ENCODE assay signal across 9 mouse cellular contexts in genomic region chr2:3414241-3414640, GRCm38 (mm10). TPM values are rescaled to one million over a fixed set of nuclear protein-coding genes. Genes with fewer than 3 reads are reported as not detected.
DNase-seq lines count a peak whose midpoint lies in the region; ATAC-seq and TF ChIP-seq lines count a peak whose summit lies in the region.
"Had no signal": no experiment of that assay in that cellular context is flagged by ENCODE, and none has a peak within 500 bp of the region (broad histone marks: within the 10 kb centered on the region; RNA-seq: fewer than 3 reads in every experiment).

No protein-coding gene starts in this region.

- H3K27ac ChIP-seq in intestine, postnatal 0 days (ENCODE audit: low read depth, low read length), result no peak overlapping the region
- H3K27ac ChIP-seq in intestine, embryonic 16.5 days (ENCODE audit: low read length), result no peak overlapping the region
- H3K27ac ChIP-seq in MEL (ENCODE audit: control insufficient read depth, low read depth, low read length), result no peak overlapping the region

- H3K9me3 ChIP-seq in intestine, postnatal 0 days (ENCODE audit: control insufficient read depth), result no peaks in the 10 kb centered on the region
- no peaks in the 10 kb centered on the region for H3K9me3 ChIP-seq in intestine, embryonic 16.5 days (ENCODE audit: control insufficient read depth, low read length)
- no peaks in the 10 kb centered on the region for H3K9me3 ChIP-seq in MEL (replicated peaks; ENCODE audit: insufficient read depth, low read length)

- no peaks in the 10 kb centered on the region for H3K79me2 ChIP-seq in MEL (ENCODE audit: control insufficient read depth, insufficient read depth, low read length, poor library complexity)

- H3K27me3 ChIP-seq in intestine, postnatal 0 days (replicated peaks; ENCODE audit: control insufficient read depth, insufficient read depth, low read length), result 0 out of 2 replicates have a peak, but pooled peaks cover 4% of the 10 kb centered on the region
- no peaks in the 10 kb centered on the region; the same call in 1 of the 2 replicates for H3K27me3 ChIP-seq in intestine, embryonic 16.5 days (replicated peaks; ENCODE audit: control insufficient read depth, insufficient read depth, low read length)
- peaks cover 2 to 5% of the 10 kb centered on the region in 2 experiments; a peak in 3 of 4 replicates for H3K27me3 ChIP-seq in MEL (ENCODE audit: control insufficient read depth in 1 of 2, insufficient read depth in 2 of 2, low read length in 2 of 2)

- no peak overlapping the region for H3K4me2 ChIP-seq in intestine, postnatal 0 days (replicated peaks; ENCODE audit: low read depth)
- no peak overlapping the region for H3K4me2 ChIP-seq in intestine, embryonic 16.5 days (ENCODE audit: low read depth, low read length)

- H3K9ac ChIP-seq in intestine, postnatal 0 days (ENCODE audit: low read depth, low read length), result no peak overlapping the region
- H3K9ac ChIP-seq in intestine, embryonic 16.5 days (ENCODE audit: low read depth, low read length), result no peak overlapping the region
- no peak overlapping the region for H3K9ac ChIP-seq in MEL (ENCODE audit: control insufficient read depth, low read depth, low read length, poor library complexity, severe bottlenecking)

- peak; percentile 78 for TF ChIP-seq CTCF in intestine, postnatal 0 days (IDR thresholded peaks at IDR 0.05; ENCODE audit: low read depth)
- TF ChIP-seq CTCF in MEL (IDR thresholded peaks at IDR 0.05 in 2 of 3, conservative IDR thresholded peaks at IDR 0.05 in 1 of 3; ENCODE audit: control insufficient read depth in 1 of 3, insufficient read depth in 1 of 3, low read depth in 2 of 3, low read length in 3 of 3, poor library complexity in 1 of 3, severe bottlenecking in 1 of 3), result peak; percentile 75 to 83 (median 79)

- peak; percentile 79 for DNase-seq in MEL (ENCODE audit: low read depth, low spot score)
- DNase-seq in c-Kit-negative CD71-positive TER-119-positive erythroid progenitor cells, embryonic 14.5 days (ENCODE audit: low read depth, low spot score), result peak; percentile 33
- DNase-seq in gastrocnemius, postnatal 14 days, result peak; percentile 31
- DNase-seq in left cerebral cortex, postnatal 14 days (ENCODE audit: low spot score in 2 of 2), result peak; percentile 76 to 79
- DNase-seq in retina, embryonic 14.5 days (ENCODE audit: low spot score), result peak; percentile 81
- peak; percentile 86 for DNase-seq in thymus, postnatal 4 days

- ATAC-seq in intestine, postnatal 0 days, result no peak
- no peak for ATAC-seq in intestine, embryonic 16.5 days

- no peak for TF ChIP-seq POLR2A in MEL (IDR thresholded peaks at IDR 0.05; ENCODE audit: control insufficient read depth in 1 of 2, insufficient read depth in 1 of 2, low read depth in 1 of 2, low read length in 2 of 2, poor library complexity in 1 of 2)

- TF ChIP-seq EP300 in MEL (IDR thresholded peaks at IDR 0.05; ENCODE audit: low read depth in 1 of 2, low read length in 2 of 2), result no peak

- intact Hi-C loops in gastrocnemius, postnatal 14 days (cut with DNase I; ENCODE audit: low total_unique reads), result no loop called here
- intact Hi-C loops in left cerebral cortex, postnatal 14 days (cut with DNase I), result loop anchor here (10.0 kb wide), 1 partner anchor 299 kb away; the partner anchor contains the start of gene Fam171a1

- 47% methylated on average over 4 of the region's 4 CpGs for WGBS in intestine, postnatal 0 days
- 46% methylated on average over 4 of the region's 4 CpGs for WGBS in intestine, embryonic 16.5 days

- no peaks in the 10 kb centered on the region for H3K4me1 ChIP-seq in intestine, postnatal 0 days (replicated peaks; ENCODE audit: control insufficient read depth, insufficient read depth, low read length)
- H3K4me1 ChIP-seq in intestine, embryonic 16.5 days (ENCODE audit: control insufficient read depth, insufficient read depth, low read length), result no peaks in the 10 kb centered on the region
- H3K4me1 ChIP-seq in MEL (ENCODE audit: control insufficient read depth in 1 of 2, insufficient read depth in 2 of 2, low read length in 2 of 2), result peaks cover 0 to 6% of the 10 kb centered on the region in 2 experiments; a peak in 2 of 4 replicates

- no peaks in the 10 kb centered on the region for H3K36me3 ChIP-seq in intestine, postnatal 0 days (ENCODE audit: control insufficient read depth, insufficient read depth)
- no peaks in the 10 kb centered on the region for H3K36me3 ChIP-seq in intestine, embryonic 16.5 days (ENCODE audit: control insufficient read depth, insufficient read depth, low read length)
- 0 out of 4 replicates have a peak, but pooled peaks cover 0 to 2% of the 10 kb centered on the region in 2 experiments for H3K36me3 ChIP-seq in MEL (ENCODE audit: control insufficient read depth in 1 of 2, insufficient read depth in 2 of 2, low read length in 2 of 2)

- peak; percentile 74 for TF ChIP-seq RAD21 in MEL (IDR thresholded peaks at IDR 0.05; ENCODE audit: low read depth, low read length)

- H3K4me3 ChIP-seq in intestine, postnatal 0 days (ENCODE audit: low read depth, low read length), result no peak overlapping the region
- no peak overlapping the region for H3K4me3 ChIP-seq in intestine, embryonic 16.5 days (ENCODE audit: low read length)
- no peak overlapping the region for H3K4me3 ChIP-seq in MEL (ENCODE audit: control insufficient read depth in 1 of 2, insufficient read depth in 1 of 2, low read depth in 2 of 2, low read length in 2 of 2)

TF ChIP-seq in MEL, 35 proteins besides CTCF, POLR2A, EP300 and RAD21:
- TF ChIP-seq RCOR1 (IDR thresholded peaks at IDR 0.05; ENCODE audit: low read depth, low read length), result no peak
- TF ChIP-seq MYC (IDR thresholded peaks at IDR 0.05; ENCODE audit: low read depth, low read length), result no peak
- peak; percentile 56 for TF ChIP-seq ZC3H11A (IDR thresholded peaks at IDR 0.05; ENCODE audit: low read depth, low read length)
- no peak for TF ChIP-seq MAZ (IDR thresholded peaks at IDR 0.05; ENCODE audit: low read depth, low read length)
- no peak for TF ChIP-seq UBTF (IDR thresholded peaks at IDR 0.05; ENCODE audit: borderline replicate concordance, insufficient read depth, low read depth, low read length)
- TF ChIP-seq MYB (IDR thresholded peaks at IDR 0.05; ENCODE audit: low read depth, low read length), result no peak
- TF ChIP-seq KAT2A (conservative IDR thresholded peaks at IDR 0.05; ENCODE audit: low read depth, low read length), result no peak
- TF ChIP-seq SMC3 (IDR thresholded peaks at IDR 0.05; ENCODE audit: low read depth, low read length), result peak; percentile 68

RNA-seq across cellular contexts. Expression of gene Meig1, which starts 8.2 kb away (rescaled TPM):
- polyA plus RNA-seq in intestine, postnatal 0 days (2015; fragmentation: Nextera tagmentation; extraction: Ambion mirVana), result 0.43 TPM in 1 of 2 replicates, not detected in the other
- polyA plus RNA-seq in intestine, embryonic 16.5 days (2015; fragmentation: Nextera tagmentation; extraction: Ambion mirVana), result 0.60 TPM in 1 of 2 replicates, not detected in the other
- 0.33 TPM in 1 of 2 replicates, not detected in the other for total RNA-seq in MEL (2012; rRNA removed)
- polyA plus RNA-seq in MEL (2012; ENCODE audit: insufficient read depth in 1 of 2, insufficient read length in 2 of 2, low read depth in 1 of 2, low replicate concordance in 2 of 2, missing spikeins in 1 of 2), result not detected
- total RNA-seq in gastrocnemius, postnatal 14 days (2021), result not detected
- total RNA-seq in left cerebral cortex, postnatal 14 days (2021), result 1 to 10 TPM; 2.0 to 3.6 TPM
- polyA plus RNA-seq: heart, embryonic 14.5 days had no signal

RNA-seq across cellular contexts. Expression of gene Dclre1c, which starts 9.7 kb away (rescaled TPM):
- 3.5 and 3.9 TPM in 2 replicates for polyA plus RNA-seq in intestine, postnatal 0 days (2015; fragmentation: Nextera tagmentation; extraction: Ambion mirVana)
- polyA plus RNA-seq in intestine, embryonic 16.5 days (2015; fragmentation: Nextera tagmentation; extraction: Ambion mirVana), result 5.9 and 8.1 TPM in 2 replicates
- total RNA-seq in MEL (2012; rRNA removed), result 7.2 and 7.5 TPM in 2 replicates
- 100 to 1,000 TPM in 1 of 2 experiments, 10 to 100 TPM in 1; 13.8 to 162 TPM for polyA plus RNA-seq in MEL (2012; ENCODE audit: insufficient read depth in 1 of 2, insufficient read length in 2 of 2, low read depth in 1 of 2, low replicate concordance in 2 of 2, missing spikeins in 1 of 2)
- total RNA-seq in gastrocnemius, postnatal 14 days (2021), result 1 to 10 TPM; 2.0 to 2.2 TPM
- 10 to 100 TPM; 10.1 to 10.8 TPM for total RNA-seq in left cerebral cortex, postnatal 14 days (2021)

RNA-seq across cellular contexts. Expression of gene Olah, which starts 17.2 kb away (rescaled TPM):
- polyA plus RNA-seq in intestine, postnatal 0 days (2015; fragmentation: Nextera tagmentation; extraction: Ambion mirVana), result 2.9 and 3.1 TPM in 2 replicates
- not detected in 2 replicates for polyA plus RNA-seq in intestine, embryonic 16.5 days (2015; fragmentation: Nextera tagmentation; extraction: Ambion mirVana)
- not detected in 2 replicates for total RNA-seq in MEL (2012; rRNA removed)
- not detected for polyA plus RNA-seq in MEL (2012; ENCODE audit: insufficient read depth in 1 of 2, insufficient read length in 2 of 2, low read depth in 1 of 2, low replicate concordance in 2 of 2, missing spikeins in 1 of 2)
- not detected for total RNA-seq in gastrocnemius, postnatal 14 days (2021)
- total RNA-seq in left cerebral cortex, postnatal 14 days (2021), result not detected
- polyA plus RNA-seq: heart, embryonic 14.5 days had no signal

Comparison
In these comparisons a context has a peak if more than half of its experiments do, and no peak if none do; other contexts are left out.
1. DNase-seq: peak in every context shown above with its lines; median percentile 86 in thymus, postnatal 4 days; 81 in retina, embryonic 14.5 days; 79 in MEL; 78 in left cerebral cortex, postnatal 14 days; 33 in c-Kit-negative CD71-positive TER-119-positive erythroid progenitor cells, embryonic 14.5 days; 31 in gastrocnemius, postnatal 14 days.